In genomic region chr9:57071801-57072351, GRCm38 (mm10) we compare ENCODE assay signal across 8 mouse cellular contexts. TPM values are rescaled to one million over a fixed set of nuclear protein-coding genes. Genes with fewer than 3 reads are reported as not detected.
DNase-seq lines count a peak whose midpoint lies in the region; ATAC-seq and TF ChIP-seq lines count a peak whose summit lies in the region.

Gene Sin3a, plus strand, starts transcription at chr9:57072040.

- H3K4me3 ChIP-seq in cortical plate, adult 2 months (ENCODE audit: insufficient read depth, low read length), result peak within 1 kb of the TSS; percentile 78

- intact Hi-C loops in gastrocnemius, postnatal 14 days (cut with DNase I; ENCODE audit: low total_unique reads), result no loop called here

- no peak for TF ChIP-seq CTCF in cortical plate, adult 2 months (IDR thresholded peaks at IDR 0.05; ENCODE audit: extremely low read depth, insufficient read depth, low read length)

- H3K27ac ChIP-seq in cortical plate, adult 2 months (ENCODE audit: insufficient read depth, low read length), result peak within 1 kb of the TSS; percentile 80

- H3K4me1 ChIP-seq in cortical plate, adult 2 months (ENCODE audit: control insufficient read depth, insufficient read depth, low read length), result peaks cover 4% of the 10 kb centered on the region; the same call in 1 of the 2 replicates

- peak; percentile 43; the same call in 1 of the 2 replicates for TF ChIP-seq POLR2A in cortical plate, adult 2 months (IDR thresholded peaks at IDR 0.05; ENCODE audit: extremely low read depth, insufficient read depth, low read length)

- ATAC-seq in activated CD4-positive, CD25-positive, alpha-beta regulatory T cell, adult 4 months, result no peak
- no peak for ATAC-seq in megakaryocyte, adult 5-6 weeks (ENCODE audit: poor library complexity, severe bottlenecking)

- DNase-seq in gastrocnemius, postnatal 14 days, result peak; percentile 68
- peak; percentile 94 for DNase-seq in induced T-regulatory cell, adult 2 months (ENCODE audit: low read depth)
- DNase-seq in left cerebral cortex, adult 8-10 months (ENCODE audit: low spot score in 2 of 2), result peak; percentile 55 to 56
- DNase-seq in right cerebral cortex, adult 2 months (ENCODE audit: low spot score in 2 of 2), result peak; percentile 65 to 76
- DNase-seq in urinary bladder, postnatal 25 days (ENCODE audit: low spot score), result peak; percentile 47

RNA-seq across cellular contexts. Expression of gene Sin3a, which starts in this region (rescaled TPM):
- 10 to 100 TPM; 31.7 to 33.5 TPM for polyA plus RNA-seq in activated CD4-positive, CD25-positive, alpha-beta regulatory T cell, adult 4 months (2017; shearing (Covaris generic))
- polyA plus RNA-seq in cortical plate, adult 2 months (2012; rRNA removed), result 25.1 and 27.8 TPM in 2 replicates
- total RNA-seq in gastrocnemius, postnatal 14 days (2021), result 10 to 100 TPM; 20.3 to 22.7 TPM
- total RNA-seq in left cerebral cortex, adult 8-10 months (2022), result 10 to 100 TPM; 39.1 to 52.4 (median 45.5) TPM
- 83.5 and 87.5 TPM in 2 replicates for total RNA-seq in megakaryocyte, adult 5-6 weeks (2015)
- 89.8 and 96.9 TPM in 2 replicates for total RNA-seq in megakaryocyte, adult 5-6 weeks (2017)
